Mouse (Mus musculus) bone marrow macrophage, adult 2 months (primary cell): ENCODE data around the gene Cfap300.

Source experiments
- CTCF ChIP-seq: IDR thresholded peaks from 2 replicates; pipeline ENCODE4 v1.5.1; 2012; ENCODE audit warnings: low read depth, mild to moderate bottlenecking, low read length, moderate library complexity
- POLR2A ChIP-seq: IDR thresholded peaks from 2 replicates; pipeline ENCODE4 v1.6.1; 2012; ENCODE audit warnings: mild to moderate bottlenecking, low read depth, low read length, borderline replicate concordance

DNA sequence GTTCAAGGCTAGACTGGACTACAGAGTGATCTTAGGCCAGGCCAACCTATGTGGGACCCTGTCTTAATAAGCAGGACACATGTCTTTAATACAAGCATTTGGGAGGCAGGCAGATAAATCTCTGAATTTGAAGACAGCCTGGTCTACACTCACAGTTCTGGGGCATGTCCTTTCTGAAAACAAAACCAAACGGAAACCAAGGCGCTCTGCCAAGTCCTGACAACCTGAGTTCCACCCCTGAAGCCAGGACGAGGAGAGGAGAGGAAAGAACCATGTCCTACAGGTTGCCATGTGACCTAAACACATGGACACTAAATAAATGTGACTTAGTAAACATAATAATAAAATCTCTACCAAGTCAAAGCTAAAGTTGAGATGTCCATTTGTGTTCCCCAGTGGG, 50.0 kb downstream of the Cfap300 start:
- no peak for TF ChIP-seq CTCF
- TF ChIP-seq POLR2A, result no peak
